Mouse (Mus musculus) kidney, adult 2 months (tissue): ENCODE data around the gene Capn1.

Source experiments
- CTCF ChIP-seq: fragments of 200-500 bp; conservative IDR thresholded peaks from 2 replicates; pipeline ENCODE4 v1.5.1; 2011; ENCODE audit warnings: low read depth, mild to moderate bottlenecking, control low read depth, low read length, moderate library complexity, mixed read lengths; ENCODE audit not compliant: insufficient read depth, insufficient read length
- POLR2A ChIP-seq: fragments of 200-500 bp; IDR thresholded peaks from one replicate; pipeline ENCODE4 v1.6.1; 2011; ENCODE audit warnings: low read depth, low read length, control low read depth

DNA sequence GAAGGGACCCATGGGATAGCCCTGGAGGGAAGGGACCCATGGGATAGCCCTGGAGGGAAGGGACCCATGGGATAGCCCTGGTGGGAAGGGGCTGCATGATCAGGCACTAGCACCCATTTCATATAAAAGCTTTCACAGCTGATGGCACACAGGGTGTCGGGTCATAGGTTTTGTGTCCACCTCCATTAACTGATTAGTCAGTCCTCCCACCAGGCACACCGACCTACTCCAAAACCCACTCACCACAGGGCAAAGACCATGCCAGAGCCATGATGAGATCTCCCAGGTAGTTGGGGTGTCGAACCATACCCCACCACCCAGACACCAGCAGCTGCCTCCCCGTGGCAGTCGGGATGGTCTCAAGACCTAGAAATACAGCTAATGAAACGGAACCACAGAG is 47.4 kb upstream of the Capn1 start:
- no peak for TF ChIP-seq CTCF
- TF ChIP-seq POLR2A, result no peak
